ENCODE assay signal across 8 mouse cellular contexts in the genomic region with DNA sequence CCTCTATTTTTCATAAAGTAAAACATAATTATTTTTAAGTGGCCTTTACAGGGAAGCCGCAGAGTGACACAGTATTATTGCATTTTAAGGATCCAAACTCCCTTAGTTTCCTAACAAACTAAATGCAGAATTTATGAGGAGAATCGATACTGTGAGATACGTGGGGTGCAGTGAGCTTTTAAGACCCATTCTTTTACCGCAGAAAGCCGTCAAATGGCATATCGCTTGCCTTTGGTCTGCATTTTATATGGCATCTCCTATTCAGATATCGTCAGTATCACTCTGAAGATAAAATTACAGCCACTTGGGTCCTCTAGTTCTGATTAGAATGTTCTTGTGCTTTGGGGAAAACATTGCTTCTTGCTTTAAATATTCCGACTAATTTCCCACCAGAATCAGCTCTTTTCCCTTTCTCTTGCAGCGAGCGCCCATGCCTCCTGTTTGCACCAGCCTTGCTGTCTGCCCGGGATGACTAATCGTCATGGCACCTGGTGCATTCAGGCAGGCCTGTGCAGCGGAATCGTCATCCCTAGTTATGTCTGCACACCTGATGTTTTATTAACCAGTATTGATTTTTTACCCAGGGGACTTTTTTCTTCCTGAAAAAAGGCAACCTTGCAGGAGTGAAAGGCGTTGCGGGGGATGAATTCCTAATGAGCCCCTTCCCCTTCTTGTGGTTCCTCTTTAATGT. TPM values are rescaled to one million over a fixed set of nuclear protein-coding genes. Genes with fewer than 3 reads are reported as not detected.
DNase-seq lines count a peak whose midpoint lies in the region; ATAC-seq and TF ChIP-seq lines count a peak whose summit lies in the region.

No protein-coding gene starts in this region.

- H3K27me3 ChIP-seq in intestine, embryonic 16.5 days (replicated peaks; ENCODE audit: control insufficient read depth, insufficient read depth, low read length): no peaks in the 10 kb centered on the region
- no peaks in the 10 kb centered on the region for H3K27me3 ChIP-seq in midbrain, embryonic 12.5 days
- no peaks in the 10 kb centered on the region for H3K27me3 ChIP-seq in kidney, adult 2 months (replicated peaks; ENCODE audit: control insufficient read depth, insufficient read depth, low read length)

- H3K4me1 ChIP-seq in intestine, embryonic 16.5 days (ENCODE audit: control insufficient read depth, insufficient read depth, low read length): no peaks in the 10 kb centered on the region
- no peaks in the 10 kb centered on the region for H3K4me1 ChIP-seq in midbrain, embryonic 12.5 days
- H3K4me1 ChIP-seq in kidney, adult 2 months (ENCODE audit: control insufficient read depth, insufficient read depth, low read length): no peaks in the 10 kb centered on the region

- no peak for TF ChIP-seq CTCF in kidney, adult 2 months (conservative IDR thresholded peaks at IDR 0.05; ENCODE audit: insufficient read depth, insufficient read length, low read depth, low read length)

- H3K9ac ChIP-seq in intestine, embryonic 16.5 days (ENCODE audit: low read depth, low read length): no peak overlapping the region
- no peak overlapping the region for H3K9ac ChIP-seq in midbrain, embryonic 12.5 days (replicated peaks)

- H3K4me2 ChIP-seq in intestine, embryonic 16.5 days (ENCODE audit: low read depth, low read length): peak overlapping the region; percentile 6
- peak overlapping the region; percentile 22 for H3K4me2 ChIP-seq in midbrain, embryonic 12.5 days (replicated peaks)

- H3K4me3 ChIP-seq in intestine, embryonic 16.5 days (ENCODE audit: low read length): no peak overlapping the region
- H3K4me3 ChIP-seq in midbrain, embryonic 12.5 days: no peak overlapping the region
- no peak overlapping the region for H3K4me3 ChIP-seq in kidney, adult 2 months (ENCODE audit: insufficient read depth, low read depth, low read length)

- DNase-seq in Muller cell, postnatal 12 days (ENCODE audit: inconsistent ontology term): peak; percentile 12
- peak; percentile 14 for DNase-seq in cerebellum, adult 9-10 months
- no peak for DNase-seq in thymus, adult 18-20 months
- DNase-seq in kidney, adult 2 months: no peak
- DNase-seq in kidney, adult 18-20 months: no peak

- no peak for TF ChIP-seq POLR2A in kidney, adult 2 months (IDR thresholded peaks at IDR 0.05; ENCODE audit: low read depth, low read length)

- no peak overlapping the region for H3K27ac ChIP-seq in intestine, embryonic 16.5 days (ENCODE audit: low read length)
- H3K27ac ChIP-seq in midbrain, embryonic 12.5 days (replicated peaks): peak overlapping the region; percentile 71
- H3K27ac ChIP-seq in kidney, adult 2 months (ENCODE audit: insufficient read depth, low read depth, low read length): no peak overlapping the region

- peaks cover 10% of the 10 kb centered on the region for H3K36me3 ChIP-seq in intestine, embryonic 16.5 days (ENCODE audit: control insufficient read depth, insufficient read depth, low read length)
- H3K36me3 ChIP-seq in midbrain, embryonic 12.5 days: peaks cover 25% of the 10 kb centered on the region
- H3K36me3 ChIP-seq in kidney, adult 2 months (ENCODE audit: control insufficient read depth, insufficient read depth, low read length): peaks cover 5% of the 10 kb centered on the region

- H3K9me3 ChIP-seq in intestine, embryonic 16.5 days (ENCODE audit: control insufficient read depth, low read length): no peaks in the 10 kb centered on the region
- H3K9me3 ChIP-seq in midbrain, embryonic 12.5 days: peaks cover 5% of the 10 kb centered on the region; the same call in 1 of the 2 replicates

- WGBS in intestine, embryonic 16.5 days: 66% methylated on average over 16 of the region's 16 CpGs
- 69% methylated on average over 16 of the region's 16 CpGs for WGBS in midbrain, embryonic 12.5 days
- WGBS in kidney, adult 2 months: 78% methylated on average over 16 of the region's 16 CpGs

- ATAC-seq in intestine, embryonic 16.5 days: peak; percentile 84
- ATAC-seq in midbrain, embryonic 12.5 days (ENCODE audit: low FRiP score, low read depth): peak; percentile 92
- ATAC-seq in granulocyte monocyte progenitor cell, adult 5-6 weeks (replicated peaks; ENCODE audit: poor library complexity, severe bottlenecking): no peak

RNA-seq across cellular contexts. Expression of gene Vps41, which starts 26.6 kb away (rescaled TPM):
- polyA plus RNA-seq in intestine, embryonic 16.5 days (2015; fragmentation: Nextera tagmentation; extraction: Ambion mirVana): 62.5 and 64.2 TPM in 2 replicates
- 107 and 108 TPM in 2 replicates for polyA plus RNA-seq in midbrain, embryonic 12.5 days (2016; fragmentation: Nextera tagmentation; extraction: Ambion mirVana)
- 39.0 and 41.2 TPM in 2 replicates for total RNA-seq in granulocyte monocyte progenitor cell, adult 5-6 weeks (2014; fragmentation: Nextera tagmentation)
- total RNA-seq in granulocyte monocyte progenitor cell, adult 5-6 weeks (2017): 44.9 and 54.8 TPM in 2 replicates
- 23.3 and 24.4 TPM in 2 replicates for polyA plus RNA-seq in kidney, adult 2 months (2012; rRNA removed)

Comparison
In these comparisons a context has a peak if more than half of its experiments do, and no peak if none do; other contexts are left out.
1. DNase-seq: peak in Muller cell, postnatal 12 days (single experiment) and cerebellum, adult 9-10 months (single experiment); none in thymus, adult 18-20 months (0 of 2), kidney, adult 2 months (single experiment) and kidney, adult 18-20 months (single experiment).